ENCODE assay signal across 7 mouse cellular contexts in genomic region chr10:57794491-57795461, GRCm38 (mm10). TPM values are rescaled to one million over a fixed set of nuclear protein-coding genes. Genes with fewer than 3 reads are reported as not detected.
DNase-seq lines count a peak whose midpoint lies in the region; ATAC-seq and TF ChIP-seq lines count a peak whose summit lies in the region.

No protein-coding gene starts in this region.

- peaks cover 4% of the 10 kb centered on the region; the same call in 1 of the 2 replicates for H3K36me3 ChIP-seq in embryonic facial prominence, embryonic 10.5 days (replicated peaks)
- no peaks in the 10 kb centered on the region for H3K36me3 ChIP-seq in intestine, postnatal 0 days (ENCODE audit: control insufficient read depth, insufficient read depth)
- no peaks in the 10 kb centered on the region for H3K36me3 ChIP-seq in midbrain, embryonic 15.5 days (replicated peaks)

- H3K4me1 ChIP-seq in embryonic facial prominence, embryonic 10.5 days: peaks cover 21% of the 10 kb centered on the region
- no peaks in the 10 kb centered on the region for H3K4me1 ChIP-seq in intestine, postnatal 0 days (replicated peaks; ENCODE audit: control insufficient read depth, insufficient read depth, low read length)
- H3K4me1 ChIP-seq in midbrain, embryonic 15.5 days: peaks cover 13% of the 10 kb centered on the region; the same call in 1 of the 2 replicates

- peak; percentile 24; the same call in 1 of the 2 replicates for TF ChIP-seq CTCF in intestine, postnatal 0 days (IDR thresholded peaks at IDR 0.05; ENCODE audit: low read depth)

- H3K9ac ChIP-seq in intestine, postnatal 0 days (ENCODE audit: low read depth, low read length): peak overlapping the region; percentile 73
- peak overlapping the region; percentile 43 for H3K9ac ChIP-seq in midbrain, embryonic 15.5 days

- peak overlapping the region; percentile 80 for H3K4me2 ChIP-seq in intestine, postnatal 0 days (replicated peaks; ENCODE audit: low read depth)
- peak overlapping the region; percentile 73 for H3K4me2 ChIP-seq in midbrain, embryonic 15.5 days

- 0 out of 2 replicates have a peak, but pooled peaks cover 4% of the 10 kb centered on the region for H3K27me3 ChIP-seq in embryonic facial prominence, embryonic 10.5 days (replicated peaks; ENCODE audit: low read depth, poor library complexity, severe bottlenecking)
- H3K27me3 ChIP-seq in intestine, postnatal 0 days (replicated peaks; ENCODE audit: control insufficient read depth, insufficient read depth, low read length): no peaks in the 10 kb centered on the region
- H3K27me3 ChIP-seq in midbrain, embryonic 15.5 days (replicated peaks): no peaks in the 10 kb centered on the region

- under 1% methylated on average over 44 of the region's 44 CpGs for WGBS in embryonic facial prominence, embryonic 10.5 days
- under 1% methylated on average over 44 of the region's 44 CpGs for WGBS in intestine, postnatal 0 days
- 1% methylated on average over 44 of the region's 44 CpGs for WGBS in midbrain, embryonic 15.5 days

- DNase-seq in adrenal gland, postnatal 4 days (ENCODE audit: low spot score in 2 of 2): peak; percentile 30 to 51
- DNase-seq in embryonic facial prominence, embryonic 10.5 days (ENCODE audit: low spot score): peak; percentile 56
- DNase-seq in heart, adult 18-20 months: peak; percentile 78 to 79
- DNase-seq in liver: peak; percentile 57
- peak; percentile 22 to 24 for DNase-seq in spleen, postnatal 14 days (ENCODE audit: low spot score in 2 of 2)

- peak overlapping the region; percentile 85 for H3K27ac ChIP-seq in embryonic facial prominence, embryonic 10.5 days (replicated peaks)
- peak overlapping the region; percentile 81 for H3K27ac ChIP-seq in intestine, postnatal 0 days (ENCODE audit: low read depth, low read length)
- peak overlapping the region; percentile 7 for H3K27ac ChIP-seq in midbrain, embryonic 15.5 days

- peak; percentile 89 for ATAC-seq in intestine, postnatal 0 days
- ATAC-seq in midbrain, embryonic 15.5 days (replicated peaks): peak; percentile 87

- H3K9me3 ChIP-seq in embryonic facial prominence, embryonic 10.5 days: peaks cover 6% of the 10 kb centered on the region; the same call in 1 of the 2 replicates
- H3K9me3 ChIP-seq in intestine, postnatal 0 days (ENCODE audit: control insufficient read depth): no peaks in the 10 kb centered on the region
- H3K9me3 ChIP-seq in midbrain, embryonic 15.5 days: peaks cover 6% of the 10 kb centered on the region; the same call in 1 of the 2 replicates

- peak overlapping the region; percentile 70 for H3K4me3 ChIP-seq in embryonic facial prominence, embryonic 10.5 days
- H3K4me3 ChIP-seq in intestine, postnatal 0 days (ENCODE audit: low read depth, low read length): peak overlapping the region; percentile 63
- peak overlapping the region; percentile 47 for H3K4me3 ChIP-seq in midbrain, embryonic 15.5 days

RNA-seq across cellular contexts. Expression of gene Smpdl3a, which starts 0.6 kb away (rescaled TPM):
- 10 to 100 TPM; 32.8 to 36.0 TPM for total RNA-seq in adrenal gland, postnatal 4 days (2021)
- polyA plus RNA-seq in embryonic facial prominence, embryonic 10.5 days (2016; fragmentation: Nextera tagmentation; extraction: Ambion mirVana): 5.3 and 5.5 TPM in 2 replicates
- 10 to 100 TPM; 56.2 to 66.5 TPM for total RNA-seq in heart, adult 18-20 months (2021)
- polyA plus RNA-seq in intestine, postnatal 0 days (2015; fragmentation: Nextera tagmentation; extraction: Ambion mirVana): 209 and 216 TPM in 2 replicates
- 17.8 and 22.2 TPM in 2 replicates for polyA plus RNA-seq in midbrain, embryonic 15.5 days (2015; fragmentation: Nextera tagmentation; extraction: Ambion mirVana)

RNA-seq across cellular contexts. Expression of gene Fabp7, which starts 10.1 kb away (rescaled TPM):
- total RNA-seq in adrenal gland, postnatal 4 days (2021): 10 to 100 TPM; 18.3 to 25.6 TPM
- polyA plus RNA-seq in embryonic facial prominence, embryonic 10.5 days (2016; fragmentation: Nextera tagmentation; extraction: Ambion mirVana): 125 and 129 TPM in 2 replicates
- 1 to 10 TPM in 1 of 2 experiments, under 1 TPM in 1; 0.36 to 1.0 TPM for total RNA-seq in heart, adult 18-20 months (2021)
- 27.7 and 29.6 TPM in 2 replicates for polyA plus RNA-seq in intestine, postnatal 0 days (2015; fragmentation: Nextera tagmentation; extraction: Ambion mirVana)
- 1,183 and 1,204 TPM in 2 replicates for polyA plus RNA-seq in midbrain, embryonic 15.5 days (2015; fragmentation: Nextera tagmentation; extraction: Ambion mirVana)

Comparison
In these comparisons a context has a peak if more than half of its experiments do, and no peak if none do; other contexts are left out.
1. Peak in every context shown above with its lines: DNase-seq, ATAC-seq, H3K4me3 ChIP-seq and H3K27ac ChIP-seq.
2. DNase-seq: peak in every context shown above with its lines; median percentile 78 in heart, adult 18-20 months; 57 in liver; 56 in embryonic facial prominence, embryonic 10.5 days; 40 in adrenal gland, postnatal 4 days; 23 in spleen, postnatal 14 days.
3. H3K27ac ChIP-seq: peak in every context shown above with its lines; median percentile 85 in embryonic facial prominence, embryonic 10.5 days; 81 in intestine, postnatal 0 days; 7 in midbrain, embryonic 15.5 days.